Mouse (Mus musculus): ENCODE measurements around the gene Galns. TPM values are rescaled to one million over a fixed set of nuclear protein-coding genes. Genes with fewer than 3 reads are reported as not detected.

Gene Galns
- total and polyA plus RNA-seq, 3 experiments: 16.4 to 25.6 (median 25.6) TPM

- TF ChIP-seq NELFE (IDR thresholded peaks at IDR 0.05; ENCODE audit: low read depth, low read length) (peak; percentile 86), NRF1 (IDR thresholded peaks at IDR 0.05; ENCODE audit: low read depth, low read length) (peak; percentile 44; the same call in 1 of the 2 replicates), UBTF (IDR thresholded peaks at IDR 0.05; ENCODE audit: low read depth, low read length) (no peak), MAZ (IDR thresholded peaks at IDR 0.05; ENCODE audit: low read depth, low read length) (peak; percentile 59; the same call in 1 of the 2 replicates), MYC (IDR thresholded peaks at IDR 0.05; ENCODE audit: low read depth, low read length) (peak; percentile 67; the same call in 1 of the 2 replicates), USF2 (conservative IDR thresholded peaks at IDR 0.05; ENCODE audit: low read depth, low read length) (no peak), POLR2AphosphoS2 (IDR thresholded peaks at IDR 0.05; ENCODE audit: low read depth, low read length) (peak; percentile 57; the same call in 1 of the 2 replicates), ZKSCAN1 (IDR thresholded peaks at IDR 0.05; ENCODE audit: borderline replicate concordance, low read depth, low read length) (no peak), IRF4 (IDR thresholded peaks at IDR 0.05; ENCODE audit: low read depth, low read length) (peak; percentile 47; the same call in 1 of the 2 replicates), RCOR1 (conservative IDR thresholded peaks at IDR 0.05; ENCODE audit: low read depth, low read length) (no peak), EP300 (IDR thresholded peaks at IDR 0.05; ENCODE audit: low read length) (no peak), GABPA (IDR thresholded peaks at IDR 0.05; ENCODE audit: insufficient replicate concordance, low read depth, low read length) (no peak), USF1 (IDR thresholded peaks at IDR 0.05; ENCODE audit: low read depth, low read length) (0 out of 2 replicates have a peak, but pooled peaks have one; percentile 12), ZC3H11A (IDR thresholded peaks at IDR 0.05; ENCODE audit: low read depth, low read length) (no peak), ZMIZ1 (IDR thresholded peaks at IDR 0.05; ENCODE audit: low read depth, low read length) (peak; percentile 85; the same call in 1 of the 2 replicates)
These were observed 54.9 kb downstream of the Galns start (continued) for GRCm38 (mm10) chr8:122556030-122557009.

GRCm38 (mm10) chr8:122554786-122555185, 56.5 kb downstream of the Galns start:
- H3K9ac ChIP-seq (ENCODE audit: insufficient read depth, low read depth): no peak overlapping the region
- no peaks in the 10 kb centered on the region for H3K27me3 ChIP-seq (replicated peaks)
- H3K4me3 ChIP-seq (replicated peaks in 1 of 3; ENCODE audit: low read depth in 2 of 3, low read length in 2 of 3, poor library complexity in 1 of 3): no peak overlapping the region
- dilution Hi-C loops (cut with MboI; ENCODE audit: extremely low pct_ligation_motif_present, extremely low pct_unique_long_range_greater_than_20kb, low sequenced_read_pairs) (no loop called here), in situ Hi-C loops (cut with MboI; ENCODE audit: low pct_ligation_motif_present, low pct_unique_long_range_greater_than_20kb, low sequenced_read_pairs) (no loop called here)
- H3K79me2 ChIP-seq (replicated peaks; ENCODE audit: control insufficient read depth, extremely low read depth, insufficient read depth, poor library complexity, severe bottlenecking): peaks cover 3% of the 10 kb centered on the region; the same call in 1 of the 2 replicates
- no peaks in the 10 kb centered on the region for H3K9me3 ChIP-seq (replicated peaks; ENCODE audit: low read length)
- no peak for DNase-seq (ENCODE audit: extremely low read depth)
- H3K4me2 ChIP-seq (ENCODE audit: insufficient read depth, low read depth, poor library complexity, severe bottlenecking): no peak overlapping the region
- peaks cover 12 to 38% of the 10 kb centered on the region in 2 experiments for H3K4me1 ChIP-seq (ENCODE audit: control insufficient read depth in 1 of 2, insufficient read depth in 2 of 2)
- TF ChIP-seq PAX5 (IDR thresholded peaks at IDR 0.05; ENCODE audit: low read length) (no peak), NRF1 (IDR thresholded peaks at IDR 0.05; ENCODE audit: low read depth, low read length) (no peak), IRF4 (IDR thresholded peaks at IDR 0.05; ENCODE audit: low read depth, low read length) (no peak), JUND (conservative IDR thresholded peaks at IDR 0.05; ENCODE audit: low read depth, low read length) (no peak), BHLHE40 (IDR thresholded peaks at IDR 0.05; ENCODE audit: low read depth, low read length) (no peak), SMC3 (IDR thresholded peaks at IDR 0.05; ENCODE audit: low read depth, low read length) (no peak), NELFE (IDR thresholded peaks at IDR 0.05; ENCODE audit: low read depth, low read length) (no peak), E2F4 (IDR thresholded peaks at IDR 0.05; ENCODE audit: insufficient replicate concordance, low read depth, low read length) (no peak), ZC3H11A (IDR thresholded peaks at IDR 0.05; ENCODE audit: low read depth, low read length) (no peak), EP300 (IDR thresholded peaks at IDR 0.05; ENCODE audit: low read length) (no peak)
- no peak overlapping the region for H3K27ac ChIP-seq (ENCODE audit: insufficient read depth, low read depth)
- H3K36me3 ChIP-seq (replicated peaks in 1 of 2; ENCODE audit: control insufficient read depth in 1 of 2, insufficient read depth in 1 of 2, low read length in 1 of 2): no peaks in the 10 kb centered on the region
